Mouse (Mus musculus) c-Kit-positive CD71-negative TER-119-negative erythroid progenitor cells, embryonic 14.5 days (primary cell): ENCODE data around the gene Dact2.

ENCODE experiments used
- DNase-seq: peaks from one replicate; pipeline ENCODE4 v3.0.0-alpha.2; 2013; ENCODE audit warnings: low read depth

Dact2 gene

GRCm38 (mm10) chr17:14174401-14174800 is 29.7 kb downstream of the Dact2 start:
- no peak for DNase-seq

GRCm38 (mm10) chr17:14173459-14173858 is 30.6 kb downstream of the Dact2 start:
- DNase-seq, result no peak

GRCm38 (mm10) chr17:14172731-14173130 is 31.4 kb downstream of the Dact2 start:
- no peak for DNase-seq

- DNase-seq, result no peak
Measured at GRCm38 (mm10) chr17:14172184-14172583, 31.9 kb downstream of the Dact2 start.

- no peak for DNase-seq
Measured at GRCm38 (mm10) chr17:14170961-14171479, 33.1 kb downstream of the Dact2 start.

- DNase-seq, result no peak
Measured at GRCm38 (mm10) chr17:14169431-14169830, 34.7 kb downstream of the Dact2 start.

- DNase-seq, result no peak
Measured at GRCm38 (mm10) chr17:14167594-14167993, 36.5 kb downstream of the Dact2 start.

GRCm38 (mm10) chr17:14166746-14167432 is 37.2 kb downstream of the Dact2 start:
- DNase-seq, result no peak

GRCm38 (mm10) chr17:14165934-14166610 is 38.0 kb downstream of the Dact2 start:
- no peak for DNase-seq

- DNase-seq, result no peak
Measured at GRCm38 (mm10) chr17:14165332-14165876, 38.7 kb downstream of the Dact2 start.

- DNase-seq, result no peak
Measured at GRCm38 (mm10) chr17:14160846-14161245, 43.3 kb downstream of the Dact2 start.

GRCm38 (mm10) chr17:14157779-14158195 is 46.3 kb downstream of the Dact2 start:
- no peak for DNase-seq
